Mouse (Mus musculus): ENCODE data around the gene Kif6. TPM values are rescaled to one million over a fixed set of nuclear protein-coding genes. Genes with fewer than 3 reads are reported as not detected.

The Kif6 gene
- polyA plus RNA-seq, 1 experiment from 2014 or later = 0.22 TPM

DNA sequence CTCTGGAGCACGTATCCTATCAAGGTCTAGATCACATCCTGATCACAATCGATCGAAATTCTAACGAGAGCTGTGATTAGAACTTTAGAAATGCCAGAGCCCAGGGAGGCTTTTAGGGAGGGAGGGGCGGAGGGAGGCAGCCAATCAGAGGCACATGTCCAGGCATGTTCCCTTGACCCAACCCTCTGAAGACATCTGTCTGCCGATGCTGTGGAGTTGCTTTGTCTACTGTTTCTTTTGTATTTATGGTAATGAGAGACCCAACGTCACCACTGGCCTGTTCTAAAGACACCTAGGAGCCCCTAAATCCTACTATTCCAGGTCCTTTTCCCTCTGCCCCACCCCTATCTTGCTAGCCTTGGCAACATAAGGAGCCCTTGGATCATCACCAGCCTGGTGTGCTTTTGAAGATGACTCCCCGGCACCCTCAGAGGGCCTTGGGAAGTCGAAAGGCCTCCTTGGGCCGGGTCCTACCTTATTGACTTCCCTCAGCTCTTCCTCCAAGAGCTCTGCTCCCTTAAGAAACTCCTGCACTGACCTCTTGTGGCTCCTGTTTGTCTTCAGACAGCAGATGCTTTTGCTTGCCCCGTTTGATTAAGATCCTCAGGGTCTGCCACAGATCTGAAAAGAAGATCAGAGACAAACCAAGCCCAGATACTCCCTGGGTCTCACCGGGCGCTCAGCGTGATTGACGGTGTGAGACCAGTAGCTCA, 261.2 kb downstream of the Kif6 start:
- Histone ChIP-seq H3K36me3 (ENCODE audit: control insufficient read depth, insufficient read depth) (no peaks in the 10 kb centered on the region), H3K4me1 (replicated peaks; ENCODE audit: control insufficient read depth, insufficient read depth, low read length) (no peaks in the 10 kb centered on the region), H3K27me3 (replicated peaks; ENCODE audit: control insufficient read depth, insufficient read depth, low read length) (no peaks in the 10 kb centered on the region), H3K9ac (ENCODE audit: low read depth, low read length) (no peak overlapping the region), H3K27ac (ENCODE audit: low read depth, low read length) (no peak overlapping the region), H3K4me3 (ENCODE audit: low read depth, low read length) (no peak overlapping the region), H3K4me2 (replicated peaks; ENCODE audit: low read depth) (no peak overlapping the region), H3K9me3 (ENCODE audit: control insufficient read depth) (no peaks in the 10 kb centered on the region)
- peak; percentile 51 for TF ChIP-seq CTCF (IDR thresholded peaks at IDR 0.05; ENCODE audit: low read depth)
- WGBS = 51% methylated on average over 15 of the region's 15 CpGs
- no peak for ATAC-seq

DNA sequence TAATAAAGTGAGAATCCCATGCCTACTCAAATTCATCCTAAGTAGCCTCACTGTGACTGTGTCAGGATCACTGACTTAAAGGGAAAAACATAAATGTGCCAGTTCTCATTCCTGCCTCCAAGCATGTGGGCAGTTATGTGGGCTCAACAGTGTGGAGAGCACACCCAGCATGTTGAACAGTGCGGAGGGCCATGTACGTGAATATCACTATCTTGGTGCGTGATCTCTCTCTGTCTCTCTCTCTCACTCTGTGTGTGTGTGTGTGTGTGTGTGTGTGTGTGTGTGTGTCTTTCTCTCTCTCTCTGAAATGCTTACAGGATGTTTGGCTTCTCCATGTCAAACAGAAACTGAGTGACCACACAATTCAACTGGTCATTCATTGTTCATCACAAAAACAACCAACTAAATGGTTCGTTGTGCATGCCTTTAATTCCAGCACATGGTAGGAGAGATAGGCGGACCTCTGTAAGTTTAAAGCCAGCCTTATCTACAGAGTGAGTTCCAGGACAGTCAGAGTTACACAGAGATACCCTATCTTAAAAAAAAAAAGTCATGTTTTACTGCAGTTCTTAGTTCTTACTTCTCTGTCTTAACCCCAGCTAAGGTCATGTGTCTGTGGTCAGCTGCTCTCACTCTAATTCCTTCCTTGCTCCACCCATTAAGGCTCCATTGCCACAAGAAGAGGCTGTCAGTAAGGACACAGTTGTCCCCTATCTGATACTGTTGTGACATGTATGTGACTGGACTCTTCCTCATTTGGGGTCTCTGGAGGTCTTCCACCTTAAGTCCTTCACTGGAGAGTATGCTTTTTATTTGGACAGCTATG, 266.2 kb downstream of the Kif6 start:
- ATAC-seq = no peak
- Histone ChIP-seq H3K4me1 (replicated peaks; ENCODE audit: control insufficient read depth, insufficient read depth, low read length) (no peaks in the 10 kb centered on the region), H3K27ac (ENCODE audit: low read depth, low read length) (no peak overlapping the region), H3K4me2 (replicated peaks; ENCODE audit: low read depth) (no peak overlapping the region), H3K27me3 (replicated peaks; ENCODE audit: control insufficient read depth, insufficient read depth, low read length) (no peaks in the 10 kb centered on the region), H3K9me3 (ENCODE audit: control insufficient read depth) (no peaks in the 10 kb centered on the region), H3K4me3 (ENCODE audit: low read depth, low read length) (no peak overlapping the region), H3K9ac (ENCODE audit: low read depth, low read length) (no peak overlapping the region), H3K36me3 (ENCODE audit: control insufficient read depth, insufficient read depth) (no peaks in the 10 kb centered on the region)
- 67% methylated on average over 5 of the region's 5 CpGs for WGBS
- no peak for TF ChIP-seq CTCF (IDR thresholded peaks at IDR 0.05; ENCODE audit: low read depth)

DNA sequence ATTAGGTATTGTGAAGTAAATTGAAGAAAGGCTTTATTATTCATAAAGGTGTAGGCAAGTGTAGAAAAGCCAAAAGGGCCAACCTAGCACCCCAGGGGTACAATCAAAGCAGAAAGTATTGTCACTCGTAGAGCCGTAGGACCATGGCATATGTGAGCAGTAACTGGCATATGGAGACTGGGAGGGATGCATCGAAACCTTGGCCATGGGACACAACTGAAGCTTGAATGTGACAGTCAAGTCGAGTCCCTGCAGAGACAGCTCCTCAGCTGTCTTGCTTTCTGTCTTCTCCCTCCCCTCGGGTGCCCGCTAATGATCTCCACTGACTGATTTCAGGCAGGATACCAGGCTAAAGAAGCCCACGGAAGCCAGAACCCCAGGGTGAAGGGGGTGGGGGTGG, 266.9 kb downstream of the Kif6 start:
- H3K9me3 ChIP-seq (ENCODE audit: control insufficient read depth) = no peaks in the 10 kb centered on the region
- TF ChIP-seq CTCF (IDR thresholded peaks at IDR 0.05; ENCODE audit: low read depth) = no peak
- H3K9ac ChIP-seq (ENCODE audit: low read depth, low read length) = no peak overlapping the region
- no peak overlapping the region for H3K4me3 ChIP-seq (ENCODE audit: low read depth, low read length)
- ATAC-seq = no peak
- 88% methylated on average over 7 of the region's 7 CpGs for WGBS
- H3K36me3 ChIP-seq (ENCODE audit: control insufficient read depth, insufficient read depth) = no peaks in the 10 kb centered on the region
- H3K27me3 ChIP-seq (replicated peaks; ENCODE audit: control insufficient read depth, insufficient read depth, low read length) = no peaks in the 10 kb centered on the region
- no peaks in the 10 kb centered on the region for H3K4me1 ChIP-seq (replicated peaks; ENCODE audit: control insufficient read depth, insufficient read depth, low read length)
- no peak overlapping the region for H3K4me2 ChIP-seq (replicated peaks; ENCODE audit: low read depth)
- H3K27ac ChIP-seq (ENCODE audit: low read depth, low read length) = no peak overlapping the region

DNA sequence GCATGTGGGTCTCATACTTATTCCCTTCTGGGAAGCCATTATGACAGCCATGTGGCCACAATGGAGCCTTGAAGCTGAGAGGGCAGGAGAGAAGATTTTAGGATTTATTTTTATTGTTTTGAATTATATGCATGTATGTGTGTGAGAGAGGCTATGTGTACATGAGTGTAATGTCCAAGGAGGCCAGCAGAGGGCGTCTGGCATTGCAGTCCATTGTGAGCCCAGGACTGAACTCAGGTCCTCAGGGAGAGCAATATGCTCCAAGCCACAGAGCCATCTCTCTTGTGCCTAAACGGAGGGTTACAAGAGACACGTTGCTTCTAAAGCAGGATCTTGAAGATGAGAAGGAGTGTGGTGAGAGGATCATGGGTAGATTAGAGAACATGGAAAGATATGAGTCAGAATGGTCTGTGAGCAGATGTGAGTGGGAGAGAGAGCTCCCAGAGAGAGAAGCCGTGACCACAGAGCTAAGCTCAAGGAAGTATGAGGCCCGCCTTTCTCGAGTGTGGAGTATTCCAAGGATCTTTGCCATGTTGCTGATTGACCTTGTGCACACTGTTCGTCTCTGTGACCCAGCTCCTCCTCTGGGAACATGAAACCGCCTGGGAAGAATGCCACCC, 268.3 kb downstream of the Kif6 start:
- Histone ChIP-seq H3K4me1 (replicated peaks; ENCODE audit: control insufficient read depth, insufficient read depth, low read length) (no peaks in the 10 kb centered on the region), H3K36me3 (ENCODE audit: control insufficient read depth, insufficient read depth) (no peaks in the 10 kb centered on the region), H3K27ac (ENCODE audit: low read depth, low read length) (no peak overlapping the region), H3K4me3 (ENCODE audit: low read depth, low read length) (no peak overlapping the region), H3K4me2 (replicated peaks; ENCODE audit: low read depth) (no peak overlapping the region), H3K27me3 (replicated peaks; ENCODE audit: control insufficient read depth, insufficient read depth, low read length) (no peaks in the 10 kb centered on the region), H3K9ac (ENCODE audit: low read depth, low read length) (no peak overlapping the region), H3K9me3 (ENCODE audit: control insufficient read depth) (no peaks in the 10 kb centered on the region)
- WGBS = 85% methylated on average over 8 of the region's 8 CpGs
- no peak for ATAC-seq
- peak; percentile 43 for TF ChIP-seq CTCF (IDR thresholded peaks at IDR 0.05; ENCODE audit: low read depth)

DNA sequence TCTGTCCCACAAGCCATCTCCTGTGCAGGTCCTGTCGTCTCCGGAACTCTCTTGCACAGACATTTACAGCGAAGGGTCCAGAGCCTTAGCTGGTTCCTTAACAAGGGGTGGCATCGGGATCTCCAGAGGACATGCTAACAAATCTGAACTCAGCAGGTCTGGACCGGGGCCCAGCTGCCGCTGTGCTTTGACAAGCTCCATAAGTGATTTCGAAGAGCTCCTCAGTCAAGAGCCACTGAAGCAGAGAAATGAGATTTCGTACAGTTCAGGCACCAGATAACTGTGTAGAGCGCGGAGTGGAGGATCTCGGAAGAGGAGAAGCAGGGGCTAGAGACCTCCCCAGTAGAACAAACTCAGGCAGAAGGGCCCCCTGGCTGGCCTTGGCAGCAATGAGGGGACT, 270.1 kb downstream of the Kif6 start:
- no peaks in the 10 kb centered on the region for H3K4me1 ChIP-seq (replicated peaks; ENCODE audit: control insufficient read depth, insufficient read depth, low read length)
- no peak overlapping the region for H3K4me2 ChIP-seq (replicated peaks; ENCODE audit: low read depth)
- H3K27ac ChIP-seq (ENCODE audit: low read depth, low read length) = no peak overlapping the region
- H3K27me3 ChIP-seq (replicated peaks; ENCODE audit: control insufficient read depth, insufficient read depth, low read length) = no peaks in the 10 kb centered on the region
- TF ChIP-seq CTCF (IDR thresholded peaks at IDR 0.05; ENCODE audit: low read depth) = no peak
- 68% methylated on average over 11 of the region's 11 CpGs for WGBS
- no peak overlapping the region for H3K9ac ChIP-seq (ENCODE audit: low read depth, low read length)
- H3K9me3 ChIP-seq (ENCODE audit: control insufficient read depth) = no peaks in the 10 kb centered on the region
- no peak overlapping the region for H3K4me3 ChIP-seq (ENCODE audit: low read depth, low read length)
- no peak for ATAC-seq
- no peaks in the 10 kb centered on the region for H3K36me3 ChIP-seq (ENCODE audit: control insufficient read depth, insufficient read depth)

DNA sequence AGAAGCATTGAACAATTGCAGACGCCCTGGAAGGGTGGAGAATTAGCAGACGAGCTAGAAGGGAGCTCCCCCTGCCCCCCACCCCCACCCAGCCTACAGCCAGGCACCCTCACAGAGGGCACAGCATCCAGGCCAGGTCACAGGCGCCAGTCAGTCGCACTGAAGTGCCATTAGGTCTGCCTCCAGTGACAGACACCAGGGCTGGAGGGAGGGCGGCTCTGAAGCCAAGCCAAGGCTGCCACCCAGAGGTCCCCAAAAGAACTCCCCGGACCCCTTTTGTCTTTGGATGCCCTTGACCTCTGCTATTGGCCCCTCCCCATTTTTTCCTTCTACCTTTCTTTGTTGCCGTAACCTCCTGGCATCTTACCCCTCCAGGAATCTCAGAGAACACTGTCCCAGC, 274.7 kb downstream of the Kif6 start:
- TF ChIP-seq CTCF (IDR thresholded peaks at IDR 0.05; ENCODE audit: low read depth) = peak; percentile 49
- no peak overlapping the region for H3K4me3 ChIP-seq (ENCODE audit: low read depth, low read length)
- H3K27ac ChIP-seq (ENCODE audit: low read depth, low read length) = no peak overlapping the region
- no peaks in the 10 kb centered on the region for H3K36me3 ChIP-seq (ENCODE audit: control insufficient read depth, insufficient read depth)
- no peaks in the 10 kb centered on the region for H3K4me1 ChIP-seq (replicated peaks; ENCODE audit: control insufficient read depth, insufficient read depth, low read length)
- 32% methylated on average over 7 of the region's 7 CpGs for WGBS
- H3K9ac ChIP-seq (ENCODE audit: low read depth, low read length) = no peak overlapping the region
- ATAC-seq = no peak
- no peaks in the 10 kb centered on the region for H3K27me3 ChIP-seq (replicated peaks; ENCODE audit: control insufficient read depth, insufficient read depth, low read length)
- no peaks in the 10 kb centered on the region for H3K9me3 ChIP-seq (ENCODE audit: control insufficient read depth)
- H3K4me2 ChIP-seq (replicated peaks; ENCODE audit: low read depth) = no peak overlapping the region
